Comparison of ENCODE assay signal across 9 mouse cellular contexts in the genomic region with DNA sequence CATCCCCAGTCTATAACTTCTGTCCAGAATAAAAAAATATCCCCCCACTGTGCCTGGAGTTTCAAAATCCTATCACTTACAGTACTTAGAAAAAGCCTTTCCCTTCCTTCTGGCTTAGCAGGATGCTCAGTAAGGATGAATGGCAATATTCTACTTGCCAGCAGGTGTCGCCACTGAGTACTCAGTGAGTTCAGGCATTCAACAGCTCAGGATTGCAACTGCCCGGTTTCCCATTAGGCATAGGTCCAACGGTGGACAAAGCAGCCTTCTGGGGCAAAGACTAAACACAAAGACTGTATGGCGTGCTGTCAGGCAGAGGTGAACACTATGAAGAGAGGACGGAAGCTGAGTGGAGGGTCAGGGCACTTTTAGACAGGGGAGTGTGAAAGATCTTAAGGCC.
DNase-seq lines count a peak whose midpoint lies in the region; ATAC-seq and TF ChIP-seq lines count a peak whose summit lies in the region.
"Had no signal": no experiment of that assay in that cellular context is flagged by ENCODE, and none has a peak within 500 bp of the region (broad histone marks: within the 10 kb centered on the region; RNA-seq: fewer than 3 reads in every experiment).

No protein-coding gene starts in this region.

- TF ChIP-seq CTCF in G1E (IDR thresholded peaks at IDR 0.05; ENCODE audit: low read depth, low read length): peak; percentile 82
- peak; percentile 57 for TF ChIP-seq CTCF in bone marrow macrophage, adult 2 months (IDR thresholded peaks at IDR 0.05; ENCODE audit: low read depth, low read length)
- peak; percentile 63; the same call in 1 of the 2 replicates for TF ChIP-seq CTCF in embryonic fibroblast, embryonic 13.5 days (IDR thresholded peaks at IDR 0.05; ENCODE audit: borderline replicate concordance, insufficient read depth, low read length)

- no peaks in the 10 kb centered on the region; the same call in 1 of the 2 replicates for H3K27me3 ChIP-seq in G1E (ENCODE audit: insufficient read depth, low read length)

- TF ChIP-seq POLR2A in bone marrow macrophage, adult 2 months (IDR thresholded peaks at IDR 0.05; ENCODE audit: borderline replicate concordance, low read depth, low read length): no peak
- TF ChIP-seq POLR2A in embryonic fibroblast, embryonic 13.5 days (IDR thresholded peaks at IDR 0.05; ENCODE audit: low read depth, low read length): no peak

- H3K36me3 ChIP-seq in G1E (replicated peaks): no peaks in the 10 kb centered on the region
- H3K36me3 ChIP-seq: lung, embryonic 15.5 days had no signal

- ATAC-seq in G1E (ENCODE audit: extremely low read depth, insufficient number of reproducible peaks, low FRiP score, poor library complexity, severe bottlenecking): no peak

- peak; percentile 31 for DNase-seq in G1E (ENCODE audit: low spot score)
- peak; percentile 77 to 90 for DNase-seq in heart, postnatal 14 days
- DNase-seq in layer of hippocampus, postnatal 10 days (ENCODE audit: low spot score in 2 of 2): peak; percentile 95 to 97
- DNase-seq in lung, postnatal 4 days: peak; percentile 60 to 83
- peak; percentile 83 for DNase-seq in right cerebral cortex, postnatal 25 days
- peak; percentile 44 for DNase-seq in yolk sac, embryonic 10.5 days (ENCODE audit: low spot score)

- intact Hi-C loops in heart, postnatal 14 days (cut with DNase I): loop anchor here (2.0 to 5.0 kb wide), 2 partner anchors 85 to 533 kb away; no protein-coding TSS in a partner anchor

- no peaks in the 10 kb centered on the region for H3K4me1 ChIP-seq in G1E (ENCODE audit: insufficient read depth, low read depth, low read length)
- no peaks in the 10 kb centered on the region for H3K4me1 ChIP-seq in bone marrow macrophage, adult 2 months (ENCODE audit: control insufficient read depth, insufficient read depth, low read length)
- no peaks in the 10 kb centered on the region for H3K4me1 ChIP-seq in embryonic fibroblast, embryonic 13.5 days (ENCODE audit: control insufficient read depth, insufficient read depth, low read length)
- H3K4me1 ChIP-seq: lung, embryonic 15.5 days had no signal

- no peak overlapping the region for H3K4me3 ChIP-seq in G1E (ENCODE audit: low read depth, low read length)
- no peak overlapping the region for H3K4me3 ChIP-seq in bone marrow macrophage, adult 2 months (ENCODE audit: insufficient read depth, low read length)
- H3K4me3 ChIP-seq in embryonic fibroblast, embryonic 13.5 days (ENCODE audit: insufficient read depth, low read length): no peak overlapping the region
- H3K4me3 ChIP-seq: lung, embryonic 15.5 days had no signal

- H3K27ac ChIP-seq in bone marrow macrophage, adult 2 months (ENCODE audit: insufficient read depth, low read depth, low read length): no peak overlapping the region
- H3K27ac ChIP-seq in embryonic fibroblast, embryonic 13.5 days (ENCODE audit: insufficient read depth, low read length): no peak overlapping the region
- H3K27ac ChIP-seq: lung, embryonic 15.5 days had no signal

- no peaks in the 10 kb centered on the region for H3K9me3 ChIP-seq in G1E (replicated peaks)
- H3K9me3 ChIP-seq: lung, embryonic 15.5 days had no signal

Comparison
In these comparisons a context has a peak if more than half of its experiments do, and no peak if none do; other contexts are left out.
1. DNase-seq: peak in every context shown above with its lines; median percentile 96 in layer of hippocampus, postnatal 10 days; 84 in heart, postnatal 14 days; 83 in right cerebral cortex, postnatal 25 days; 72 in lung, postnatal 4 days; 44 in yolk sac, embryonic 10.5 days; 31 in G1E.